Mouse (Mus musculus) 3T3-L1 (cell line): ENCODE data around the gene Map2k6.
A peak's percentile ranks its signal among the peaks of the same experiment; 100 is the strongest.

Source experiments
- DNase-seq: peaks from one replicate; pipeline ENCODE4 v3.0.0-alpha.2; 2015; ENCODE audit warnings: low read depth, low spot score

Gene Map2k6

DNA sequence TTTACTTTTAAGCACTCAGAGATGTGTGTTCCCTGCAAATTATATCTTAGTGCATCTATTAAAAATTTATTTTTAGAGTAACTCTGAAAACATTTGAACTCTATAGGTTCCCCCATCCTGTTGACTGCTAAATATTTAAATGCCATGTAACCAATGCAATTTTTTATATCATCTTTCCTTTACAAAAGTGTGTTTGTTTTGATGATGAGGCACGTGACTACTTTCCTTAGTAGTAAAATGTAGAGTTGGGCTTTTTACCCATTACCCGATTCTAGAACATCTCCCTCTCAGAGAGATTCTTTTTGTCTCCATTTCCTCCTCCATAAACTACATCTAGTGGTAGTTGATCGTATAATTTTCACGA, 51.8 kb downstream of the Map2k6 start:
- no peak for DNase-seq

DNA sequence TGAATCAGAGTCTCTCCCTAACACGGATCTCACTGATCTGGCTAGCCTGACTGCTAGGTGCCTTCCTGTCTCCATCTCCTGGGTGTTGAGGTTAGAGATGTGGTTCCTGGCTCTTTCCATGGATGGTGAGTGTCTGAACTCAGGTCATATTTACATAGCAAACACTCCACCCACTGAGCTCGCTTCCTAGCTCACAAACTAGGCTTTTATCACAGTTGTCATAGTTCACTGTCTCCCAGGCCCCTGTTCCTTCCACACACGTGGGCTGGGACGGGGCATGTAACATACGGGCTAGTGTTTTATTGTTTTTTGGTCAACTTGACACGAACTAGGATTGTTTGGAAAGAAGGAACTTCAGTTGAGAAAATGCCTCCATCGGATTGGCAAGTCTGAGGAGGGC, 52.7 kb downstream of the Map2k6 start:
- no peak for DNase-seq

DNA sequence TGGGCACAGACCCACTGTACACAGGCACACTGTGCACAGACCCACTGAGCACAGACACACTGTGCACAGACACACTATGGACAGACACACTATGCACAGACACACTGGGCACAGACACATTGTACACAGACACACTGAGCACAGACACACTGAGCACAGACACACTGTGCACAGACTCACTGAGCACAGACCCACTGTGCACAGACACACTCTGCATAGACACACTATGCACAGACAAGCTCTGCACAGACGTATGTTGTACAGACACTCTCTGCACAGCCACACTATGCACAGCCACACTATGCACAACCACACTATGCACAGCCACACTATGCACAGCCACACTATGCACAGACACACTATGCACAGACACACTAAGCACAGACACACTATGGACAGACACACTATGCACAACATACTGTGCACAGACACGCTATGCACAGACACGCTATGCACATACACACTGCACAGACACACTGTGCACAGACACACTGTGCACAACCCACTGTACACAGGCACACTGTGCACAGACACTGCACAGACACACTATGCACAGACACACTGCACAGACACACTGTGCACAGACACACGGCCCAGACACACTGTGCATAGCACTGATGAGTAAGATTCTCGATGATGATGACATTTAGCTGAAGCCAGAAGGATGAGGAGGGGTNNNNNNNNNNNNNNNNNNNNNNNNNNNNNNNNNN, 54.7 kb downstream of the Map2k6 start:
- DNase-seq = no peak

DNA sequence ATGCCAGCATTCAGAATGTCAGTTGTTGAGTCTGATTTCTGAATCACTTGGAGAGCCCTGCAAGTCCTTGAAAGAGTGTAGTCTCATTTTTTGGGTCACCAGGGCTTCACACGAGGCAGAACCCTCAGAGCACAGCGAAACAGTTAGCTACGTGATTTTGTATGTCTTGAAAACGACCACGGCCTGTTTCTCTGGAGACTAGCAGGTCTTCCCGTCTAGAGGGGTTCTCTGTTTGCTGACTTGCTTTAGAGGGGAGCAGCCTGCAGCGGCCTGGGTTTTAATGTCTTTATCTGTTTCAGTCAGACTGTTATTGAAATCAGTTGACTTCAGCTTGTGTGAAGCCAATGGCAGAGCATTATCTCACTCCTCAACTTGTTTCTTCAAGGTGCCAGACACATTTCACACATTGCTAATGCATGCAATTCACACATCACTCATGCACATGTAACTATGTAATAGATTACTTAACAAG, 58.6 kb downstream of the Map2k6 start:
- no peak for DNase-seq

DNA sequence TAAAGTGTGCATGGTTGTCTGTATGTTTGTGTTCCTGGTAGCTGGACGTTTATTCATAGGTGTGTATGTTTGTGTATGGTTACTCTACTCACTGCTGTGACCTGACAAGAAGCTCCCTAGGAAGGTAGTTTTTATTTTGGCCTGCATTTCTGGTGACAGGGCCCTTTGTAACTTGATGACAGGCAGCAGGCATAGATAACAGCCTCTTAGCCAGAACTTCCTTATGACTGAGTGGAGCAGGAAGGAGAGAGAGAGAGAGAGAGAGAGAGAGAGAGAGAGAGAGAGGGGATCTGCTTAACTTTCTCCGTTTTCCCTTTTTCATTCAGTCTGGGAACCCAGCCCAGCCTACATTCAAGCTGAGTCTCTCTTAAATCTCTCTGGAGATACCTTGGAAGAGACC, 61.6 kb downstream of the Map2k6 start:
- no peak for DNase-seq

DNA sequence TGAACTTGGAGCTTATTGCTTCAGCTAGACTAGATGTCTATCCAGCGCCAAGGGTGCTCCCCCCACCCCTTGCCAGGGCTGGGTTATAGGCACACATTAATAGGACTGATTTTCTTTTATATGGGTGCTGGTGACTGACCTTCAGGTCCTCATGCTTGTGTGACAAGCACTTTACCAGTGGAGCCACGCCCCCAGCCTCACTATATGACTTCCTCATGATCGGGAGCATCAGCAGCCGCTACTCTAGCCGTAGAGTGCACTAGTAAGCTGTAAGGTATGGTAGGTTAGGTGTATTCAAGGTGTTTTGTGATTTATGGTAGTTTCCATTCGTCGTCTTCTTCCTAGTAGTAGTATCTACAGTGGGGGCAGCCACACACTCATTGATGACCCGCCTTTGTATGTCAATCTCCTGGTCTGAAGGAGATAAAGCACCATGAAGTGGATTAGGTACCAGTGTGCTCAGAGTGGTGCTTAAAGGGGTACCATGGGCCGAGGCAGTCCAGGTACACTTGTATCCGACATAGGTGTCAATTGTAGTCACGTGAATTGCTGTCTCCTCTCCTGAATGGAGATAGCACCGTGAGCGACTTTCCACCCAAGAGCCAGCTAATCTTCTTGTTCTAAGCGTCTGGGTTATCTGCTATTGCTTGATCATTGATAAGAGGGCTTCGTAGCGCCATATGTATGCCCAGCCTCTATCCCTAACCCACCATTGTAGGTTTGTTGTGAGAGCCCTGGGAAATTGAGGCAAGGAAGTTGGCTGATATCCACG, 62.8 kb downstream of the Map2k6 start:
- no peak for DNase-seq

DNA sequence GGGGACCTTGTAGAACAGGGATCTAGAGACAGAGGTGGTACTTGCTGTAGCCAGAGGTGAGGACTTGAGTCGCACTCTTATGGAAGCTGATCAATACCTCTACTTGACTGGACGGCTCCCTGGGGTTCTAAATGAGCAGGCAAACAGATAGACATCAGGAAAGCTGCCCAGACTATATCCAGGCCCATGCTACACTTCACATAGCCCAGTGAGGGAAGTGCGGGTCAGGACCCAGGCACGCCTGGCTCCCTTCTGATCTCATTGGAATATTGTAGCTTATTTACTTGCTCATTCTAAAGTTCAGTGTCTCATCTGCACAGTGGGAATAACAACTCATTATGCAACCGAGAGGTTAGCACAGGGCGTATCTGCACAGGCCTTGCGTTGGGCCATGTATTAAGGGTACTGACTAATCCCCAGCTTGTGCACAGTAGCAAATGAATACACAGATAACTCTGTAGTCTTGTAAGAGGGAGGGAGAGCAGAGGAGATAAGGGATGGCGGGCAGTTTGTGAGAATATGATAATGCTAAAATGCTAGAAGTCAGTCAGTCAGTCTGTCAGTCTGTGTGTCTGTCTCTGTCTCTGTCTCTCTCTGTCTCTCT, 64.2 kb downstream of the Map2k6 start:
- no peak for DNase-seq

DNA sequence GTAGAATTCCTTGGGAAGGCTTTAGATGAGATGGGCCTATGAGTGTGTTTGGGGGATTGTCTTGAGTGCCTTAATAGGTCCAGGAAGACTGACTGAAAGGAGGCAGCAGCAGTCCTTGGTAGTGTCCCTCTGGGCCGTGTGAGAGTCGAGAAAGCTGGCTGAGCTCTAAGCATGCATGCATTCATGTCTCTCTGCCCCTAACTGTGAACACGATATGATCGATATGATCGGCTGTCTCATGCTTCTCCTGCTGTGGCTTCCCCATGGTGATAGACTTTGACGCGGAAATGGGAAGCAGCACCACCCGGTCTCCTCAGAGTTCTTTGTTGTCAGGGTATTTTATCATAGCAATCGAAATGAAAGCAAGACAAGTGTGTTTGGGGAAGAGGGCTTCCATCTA, 64.9 kb downstream of the Map2k6 start:
- DNase-seq = no peak

DNA sequence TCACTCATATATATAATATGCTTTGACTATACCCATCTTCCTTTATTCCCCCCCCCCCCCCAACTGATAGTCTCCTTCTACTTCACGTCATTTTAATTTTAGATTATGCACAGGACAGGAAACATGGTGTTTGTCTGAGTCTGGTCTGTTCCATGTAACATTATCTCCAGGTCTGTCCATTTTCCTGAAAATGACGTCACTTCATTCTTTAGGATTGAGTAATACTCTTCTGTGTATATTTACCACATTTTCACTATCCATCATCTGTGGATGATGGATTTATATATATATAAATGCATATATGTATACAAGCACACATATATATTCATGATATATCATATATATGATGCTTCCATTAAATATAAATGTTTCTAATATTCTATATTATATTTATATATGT, 70.1 kb downstream of the Map2k6 start:
- peak; percentile 58 for DNase-seq

DNA sequence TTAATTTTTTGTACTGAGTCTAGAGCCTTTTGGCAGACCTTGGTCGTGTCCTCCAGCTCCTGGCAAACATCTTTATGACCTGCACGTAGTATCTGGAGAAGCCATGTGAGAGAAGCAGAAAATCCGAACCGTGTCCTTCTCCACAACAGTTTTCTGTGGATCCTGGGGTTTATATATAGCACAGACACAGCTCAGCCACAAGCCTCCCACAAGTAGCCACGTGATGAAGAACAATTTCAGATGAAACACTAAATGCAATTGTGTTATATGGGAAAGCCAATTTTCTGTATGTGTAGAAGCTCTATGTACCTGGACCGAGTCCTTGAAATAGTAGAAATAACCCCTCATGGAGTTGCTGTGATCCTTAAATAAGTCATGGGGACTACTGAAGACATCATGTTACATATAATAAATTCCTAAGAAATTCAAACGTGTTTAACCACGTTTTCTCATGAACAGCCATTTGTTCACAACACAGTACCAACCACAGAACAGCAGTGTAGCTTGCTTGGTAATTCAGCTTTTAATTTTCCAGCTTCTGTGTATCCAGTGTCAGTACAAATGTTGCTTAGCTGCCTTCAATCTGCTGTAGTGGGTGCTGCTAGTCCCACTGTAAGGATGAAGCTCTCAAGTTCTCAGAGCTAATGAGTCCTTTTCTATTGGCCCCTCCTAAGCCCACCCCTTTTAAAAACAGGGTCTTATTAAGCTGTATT, 71.8 kb downstream of the Map2k6 start:
- no peak for DNase-seq

DNA sequence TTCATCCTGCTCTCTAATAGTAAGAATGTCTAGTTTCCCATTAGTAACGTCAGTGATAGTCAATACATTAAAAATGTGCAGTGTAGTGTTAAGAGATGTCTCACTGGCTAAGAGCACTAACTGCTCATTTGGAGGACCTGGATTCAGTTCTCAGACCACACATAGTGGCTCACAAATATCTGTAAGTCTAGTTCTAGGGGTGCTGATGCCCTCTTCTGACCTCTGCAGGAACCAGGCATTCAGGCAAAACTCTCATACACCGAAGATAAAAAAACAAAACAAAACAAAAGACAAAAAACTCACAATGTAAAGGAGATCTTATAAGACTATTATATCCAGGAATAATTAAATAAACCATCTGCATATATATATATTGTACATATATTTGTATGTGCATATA, 72.4 kb downstream of the Map2k6 start:
- DNase-seq = no peak

DNA sequence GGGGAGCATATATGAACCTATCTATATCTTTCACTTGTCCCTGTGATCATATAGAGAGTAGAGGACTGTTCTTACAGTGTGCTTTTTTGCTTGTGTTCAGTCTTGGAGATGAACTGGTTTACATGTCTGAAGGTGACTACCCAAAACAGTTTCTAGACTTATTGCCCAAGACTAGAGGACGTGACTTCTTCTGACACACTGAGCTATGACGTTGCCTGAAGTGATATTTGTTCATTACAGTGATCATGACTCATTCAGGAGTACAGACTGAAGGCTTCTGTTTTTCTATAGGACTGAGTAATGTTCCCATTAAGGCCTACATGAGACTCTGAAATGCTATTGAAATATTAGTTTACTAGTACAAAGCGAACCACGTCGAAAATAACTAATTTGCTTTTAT, 73.2 kb downstream of the Map2k6 start:
- peak; percentile 66 for DNase-seq

DNA sequence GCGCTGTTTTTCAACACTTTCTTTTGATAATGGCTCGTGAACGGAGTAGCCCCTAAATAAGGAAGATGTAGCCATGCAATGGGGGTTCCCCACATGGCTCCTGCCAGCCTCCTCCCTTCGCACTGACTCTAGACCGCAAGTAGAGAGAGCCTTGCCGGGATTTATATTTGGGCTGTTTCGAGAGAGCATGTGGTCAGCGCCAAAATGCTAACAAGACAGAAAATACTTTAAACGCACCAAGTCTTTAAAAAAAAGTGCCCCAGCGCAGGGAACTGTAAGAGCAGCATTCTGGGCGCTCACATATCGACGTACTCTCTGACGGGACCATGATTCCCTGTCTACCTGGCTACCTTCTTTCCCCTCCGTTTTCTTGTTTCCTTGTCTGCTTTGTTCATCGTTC, 74.6 kb downstream of the Map2k6 start:
- DNase-seq = no peak

DNA sequence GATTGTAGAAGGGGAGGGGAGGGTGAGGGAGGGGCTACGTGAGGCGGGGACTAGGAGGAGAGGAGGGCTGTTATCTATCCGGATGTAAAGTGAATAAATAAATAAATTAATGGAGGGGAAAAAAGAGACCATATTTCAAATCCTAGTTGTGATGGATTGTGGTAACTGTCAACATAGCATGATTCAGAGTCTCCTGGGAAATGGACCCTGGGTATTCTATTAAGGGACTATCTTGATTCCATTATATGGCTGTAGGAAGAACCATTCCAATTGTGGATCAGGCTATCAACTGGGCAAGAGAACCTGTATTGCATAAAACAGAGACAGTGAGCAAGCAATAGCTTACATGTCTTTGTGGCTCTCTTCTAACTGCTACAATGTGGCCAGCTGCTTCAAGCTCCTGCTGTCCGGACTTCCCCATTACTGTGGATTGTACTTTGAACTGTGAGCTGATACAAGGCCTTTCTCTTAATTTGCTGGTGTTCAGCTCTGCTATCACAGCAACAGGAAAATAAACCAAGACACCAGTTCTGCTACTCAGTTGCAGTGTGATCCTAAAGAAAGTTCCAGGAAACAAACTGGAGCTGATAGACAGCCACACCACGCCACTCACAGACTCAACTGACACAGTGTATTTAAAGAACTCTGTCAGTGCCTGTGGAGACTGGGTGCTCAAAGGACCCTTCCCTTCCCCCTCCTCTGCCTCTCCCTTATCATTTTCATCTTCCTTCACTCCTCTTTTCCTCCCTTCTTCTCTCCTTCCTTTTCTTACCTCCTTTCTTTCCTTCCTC, 77.6 kb downstream of the Map2k6 start:
- DNase-seq = peak; percentile 79

DNA sequence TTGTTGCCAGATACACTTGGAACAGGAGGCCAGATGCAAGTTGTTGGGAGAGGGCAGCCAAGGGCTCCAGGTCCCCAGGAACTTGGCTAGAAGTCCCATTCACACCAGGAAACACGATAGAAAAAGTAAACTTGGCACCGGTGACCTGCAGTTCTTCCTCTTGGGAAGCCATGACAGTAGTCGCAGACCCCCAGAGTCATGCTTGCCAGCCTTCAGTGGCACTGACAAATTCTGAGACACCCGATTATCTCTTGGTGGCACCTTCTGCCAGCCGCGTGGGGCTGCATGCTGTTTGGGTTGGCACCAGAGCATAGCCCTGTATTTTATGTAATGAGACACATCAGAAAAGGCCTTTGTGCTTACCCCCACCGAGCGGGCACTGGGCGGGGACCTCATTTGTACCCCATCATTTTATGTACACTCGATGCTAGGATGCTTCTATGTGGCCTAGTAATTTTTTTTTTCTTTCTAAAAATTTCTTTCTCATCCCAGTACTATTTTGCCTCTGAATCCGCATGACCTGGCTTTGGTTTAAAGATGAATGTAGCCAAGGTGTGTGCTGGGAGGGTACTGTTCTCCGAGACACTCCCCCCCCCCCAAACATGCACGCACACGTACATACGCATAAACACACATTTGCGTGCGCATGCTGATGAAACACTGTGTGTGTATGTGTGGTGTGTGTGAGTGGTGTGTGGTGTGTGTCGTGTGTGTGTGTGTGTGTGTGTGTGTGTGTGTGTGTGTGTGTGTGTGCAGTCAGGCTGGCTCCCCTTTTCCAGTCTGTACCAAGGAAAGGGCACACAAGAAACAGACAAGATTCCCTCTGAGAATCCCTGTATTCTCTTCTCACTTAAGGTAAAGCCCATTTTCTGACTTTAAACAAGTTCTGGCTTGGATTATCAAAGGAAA, 79.3 kb downstream of the Map2k6 start:
- DNase-seq = no peak

DNA sequence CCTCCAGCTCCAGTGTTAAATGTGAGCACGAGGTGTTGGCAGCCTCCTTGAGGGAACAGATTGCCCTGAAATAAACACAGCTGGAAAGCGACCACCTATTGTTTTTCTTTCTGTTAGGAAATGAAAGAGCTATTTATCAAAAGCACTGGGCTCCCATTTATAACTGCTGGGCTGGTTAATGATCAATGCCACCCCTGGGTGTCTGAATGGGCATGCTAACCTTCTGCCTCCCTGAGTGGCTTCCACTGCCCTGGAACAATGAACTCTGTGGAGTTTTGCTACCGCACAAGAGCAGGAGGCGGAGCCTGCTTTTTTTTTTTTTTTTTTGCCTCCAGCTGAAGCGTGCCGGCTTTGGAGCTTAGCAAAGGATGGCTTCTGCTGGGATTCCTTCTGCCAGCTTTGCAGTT, 80.1 kb downstream of the Map2k6 start:
- no peak for DNase-seq

DNA sequence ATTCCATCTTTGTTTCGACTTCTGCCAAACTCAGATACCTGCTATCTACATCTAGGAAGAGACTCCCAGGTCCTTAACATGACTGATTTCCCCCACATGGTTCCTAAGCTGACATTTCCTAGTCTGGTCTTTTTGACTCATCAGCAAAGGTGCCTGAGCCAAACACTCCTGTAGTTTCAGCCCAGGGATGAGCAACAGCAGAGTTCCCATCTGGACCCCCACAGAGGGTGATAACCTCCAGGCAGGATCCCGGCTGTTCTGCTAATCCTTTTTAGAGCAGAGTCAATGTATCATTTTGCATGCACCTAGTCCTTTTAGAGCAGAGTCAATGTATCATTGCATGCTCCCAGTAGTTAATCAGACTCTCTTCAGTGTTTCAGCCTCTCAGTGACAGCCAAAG, 82.5 kb downstream of the Map2k6 start:
- DNase-seq = no peak

DNA sequence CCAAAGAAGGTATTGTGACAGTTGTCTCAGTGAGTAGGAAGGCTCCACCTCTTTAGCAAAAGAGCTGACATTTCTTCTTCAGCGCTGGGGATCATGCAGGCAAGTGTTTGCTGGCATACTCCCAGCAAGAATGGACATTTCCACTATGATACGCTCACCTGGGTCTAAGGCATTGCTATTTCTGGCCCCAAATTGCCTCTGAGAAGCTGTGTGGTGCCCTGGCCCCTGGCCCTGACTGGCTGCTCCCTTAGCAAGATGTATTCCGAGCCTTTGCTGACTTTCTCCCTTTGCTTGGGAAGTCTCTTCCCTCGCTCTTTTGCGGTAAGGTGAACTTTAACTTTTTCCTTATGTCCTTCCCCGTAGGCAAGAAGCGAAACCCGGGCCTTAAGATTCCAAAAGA, 83.3 kb downstream of the Map2k6 start:
- no peak for DNase-seq

DNA sequence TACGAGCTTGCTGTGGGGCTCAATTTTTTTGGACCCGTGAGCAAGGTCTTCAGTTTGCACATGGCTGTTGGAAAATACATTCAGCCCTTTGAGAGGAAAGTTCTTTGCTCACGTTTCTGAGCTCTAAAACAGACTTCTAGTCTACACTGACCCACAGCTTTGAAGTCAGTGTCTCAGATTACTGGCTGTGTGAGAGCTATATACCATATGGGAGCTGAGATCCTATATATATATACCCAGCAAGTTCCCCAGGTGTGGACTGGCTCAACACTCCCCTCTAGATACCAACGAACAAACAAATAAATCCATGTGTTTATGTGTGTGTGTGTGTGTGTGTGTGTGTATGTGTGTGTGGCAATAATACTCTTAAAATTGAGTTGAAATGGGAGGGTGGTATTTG, 83.7 kb downstream of the Map2k6 start:
- no peak for DNase-seq

DNA sequence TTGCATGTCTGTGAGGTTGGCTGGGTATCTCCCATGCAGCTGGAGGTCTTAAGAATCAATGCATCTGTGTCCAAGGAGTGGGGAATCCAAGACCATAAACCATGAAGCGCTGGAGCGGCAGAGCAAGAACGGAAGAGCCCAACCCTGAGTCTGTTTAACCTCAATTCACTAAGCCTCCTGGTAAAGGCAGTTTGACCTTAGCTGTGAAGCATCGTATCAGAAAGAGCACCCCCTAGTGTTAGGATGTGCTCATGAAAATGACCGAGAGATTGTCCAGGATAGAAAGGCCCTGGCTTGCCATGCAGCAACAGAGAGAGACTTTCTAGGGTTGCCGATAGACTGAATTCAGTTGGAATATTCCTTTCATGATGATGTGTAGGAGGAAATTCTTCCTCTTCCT, 84.2 kb downstream of the Map2k6 start:
- DNase-seq = peak; percentile 67
